Mouse (Mus musculus) thymus, adult 18-20 months (tissue): Measurements from ENCODE around the gene Rab8b.
"Not testable (repeated sequence)": the region's sequence is repeated elsewhere in the genome, so short reads cannot be mapped to it uniquely, and the experiment has no call there.

Source experiments
- DNase-seq, 2 experiments: peaks; one replicate each; pipeline ENCODE4 v3.0.0; 2022; ENCODE audit warnings: mixed read lengths in 2 of 2

Gene Rab8b

GRCm38 (mm10) chr9:66917216-66917891 lies 2.1 kb downstream of the Rab8b start:
- DNase-seq, result no peak

GRCm38 (mm10) chr9:66915869-66916785 lies 3.4 kb downstream of the Rab8b start:
- peak in 1 of 2 experiments; percentile 19 for DNase-seq

- DNase-seq, result peak in 1 of 2 experiments; percentile 37
Observed at GRCm38 (mm10) chr9:66915401-66915800, 4.1 kb downstream of the Rab8b start.

- DNase-seq, result no peak
Observed at GRCm38 (mm10) chr9:66914540-66914939, 4.9 kb downstream of the Rab8b start.

GRCm38 (mm10) chr9:66913254-66913934 lies 6.1 kb downstream of the Rab8b start:
- not testable (repeated sequence) for DNase-seq

- no peak for DNase-seq
Observed at GRCm38 (mm10) chr9:66912304-66912703, 7.2 kb downstream of the Rab8b start.

- no peak for DNase-seq
Observed at GRCm38 (mm10) chr9:66910677-66911076, 8.8 kb downstream of the Rab8b start.

GRCm38 (mm10) chr9:66909922-66910321 lies 9.6 kb downstream of the Rab8b start:
- DNase-seq, result no peak

- no peak for DNase-seq
Observed at GRCm38 (mm10) chr9:66907746-66908397, 11.6 kb downstream of the Rab8b start.

- DNase-seq, result no peak
Observed at GRCm38 (mm10) chr9:66907126-66907525, 12.4 kb downstream of the Rab8b start.

GRCm38 (mm10) chr9:66905990-66906389 lies 13.5 kb downstream of the Rab8b start:
- no peak for DNase-seq

GRCm38 (mm10) chr9:66899526-66899925 lies 20.0 kb downstream of the Rab8b start:
- DNase-seq, result no peak

GRCm38 (mm10) chr9:66899072-66899471 lies 20.4 kb downstream of the Rab8b start:
- no peak for DNase-seq

GRCm38 (mm10) chr9:66897851-66898250 lies 21.6 kb downstream of the Rab8b start:
- DNase-seq, result no peak

GRCm38 (mm10) chr9:66896951-66897350 lies 22.5 kb downstream of the Rab8b start:
- no peak for DNase-seq

GRCm38 (mm10) chr9:66895995-66896394 lies 23.5 kb downstream of the Rab8b start:
- DNase-seq, result no peak

GRCm38 (mm10) chr9:66895035-66895779 lies 24.3 kb downstream of the Rab8b start:
- no peak for DNase-seq

- no peak for DNase-seq
Observed at GRCm38 (mm10) chr9:66894421-66894820, 25.1 kb downstream of the Rab8b start.

- DNase-seq, result not testable (repeated sequence)
Observed at GRCm38 (mm10) chr9:66892456-66892855, 27.0 kb downstream of the Rab8b start.

GRCm38 (mm10) chr9:66887960-66888610 lies 31.4 kb downstream of the Rab8b start:
- no peak for DNase-seq

- no peak for DNase-seq
Observed at GRCm38 (mm10) chr9:66887301-66887902, 32.1 kb downstream of the Rab8b start.
